Mouse (Mus musculus) bone marrow macrophage, adult 2 months (primary cell): ENCODE measurements around the gene H1fnt.

Source experiments
- CTCF ChIP-seq: IDR thresholded peaks from 2 replicates; pipeline ENCODE4 v1.5.1; 2012; ENCODE audit warnings: low read depth, mild to moderate bottlenecking, low read length, moderate library complexity
- POLR2A ChIP-seq: IDR thresholded peaks from 2 replicates; pipeline ENCODE4 v1.6.1; 2012; ENCODE audit warnings: mild to moderate bottlenecking, low read depth, low read length, borderline replicate concordance

GRCm38 (mm10) chr15:98257776-98258175 lies 683 bp upstream of the H1fnt start:
- TF ChIP-seq CTCF = no peak
- no peak for TF ChIP-seq POLR2A
